25 mouse cellular contexts compared by ENCODE assay signal in the genomic region with DNA sequence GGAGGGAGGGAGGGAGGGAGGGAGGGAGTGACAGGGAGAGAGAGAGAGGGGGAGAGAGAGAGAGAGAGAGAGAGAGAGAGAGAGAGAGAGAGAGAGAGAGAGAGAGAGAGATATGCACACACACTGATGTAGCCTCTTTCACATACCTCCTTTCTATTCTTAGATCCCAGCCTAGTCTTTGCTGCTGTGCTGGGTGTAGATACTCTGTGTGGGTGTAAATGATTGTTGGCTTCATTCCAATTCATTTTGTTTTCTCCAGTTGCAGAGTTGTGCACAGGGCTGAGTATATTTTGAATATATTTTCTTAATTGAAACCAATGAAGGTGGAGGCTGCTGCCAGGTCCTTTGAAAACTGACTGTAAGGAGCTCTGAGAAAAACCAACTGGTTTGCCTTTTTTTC.
"Had no signal": no experiment of that assay in that cellular context is flagged by ENCODE, and none has a peak within 500 bp of the region (broad histone marks: within the 10 kb centered on the region; RNA-seq: fewer than 3 reads in every experiment).

No protein-coding gene starts in this region.

- H3K4me1 ChIP-seq: limb, embryonic 10.5 days; limb, embryonic 13.5 days; liver, embryonic 12.5 days; liver, embryonic 15.5 days; lung, embryonic 15.5 days; megakaryocyte, embryonic 14.5 days; midbrain, embryonic 10.5 days; midbrain, embryonic 13.5 days; neural tube, embryonic 13.5 days had no signal

- H3K4me3 ChIP-seq: left cerebral cortex, adult 2 months; limb, embryonic 10.5 days; limb, embryonic 13.5 days; liver, embryonic 12.5 days; liver, embryonic 15.5 days; lung, embryonic 15.5 days; megakaryocyte, embryonic 14.5 days; midbrain, embryonic 10.5 days; midbrain, embryonic 13.5 days; myocyte; neural tube, embryonic 13.5 days had no signal

- H3K9ac ChIP-seq: limb, embryonic 13.5 days; liver, embryonic 12.5 days; liver, embryonic 15.5 days; lung, embryonic 15.5 days; midbrain, embryonic 13.5 days; neural tube, embryonic 13.5 days had no signal

- ATAC-seq: liver, embryonic 12.5 days; midbrain, embryonic 13.5 days; midbrain, embryonic 16.5 days had no signal

- DNase-seq: kidney, postnatal 10 days; kidney, postnatal 36 days; layer of hippocampus, postnatal 36 days; liver; lung, adult 18-20 months; lung, postnatal 10 days; lung, postnatal 36 days; retina, postnatal 1 day; right cerebral cortex, postnatal 25 days; spleen, adult 18-20 months; thymus, adult 2 months; thymus, postnatal 14 days; thymus, postnatal 4 days had no signal

- H3K36me3 ChIP-seq: limb, embryonic 10.5 days; limb, embryonic 13.5 days; liver, embryonic 12.5 days; liver, embryonic 15.5 days; lung, embryonic 15.5 days; midbrain, embryonic 10.5 days; midbrain, embryonic 13.5 days; neural tube, embryonic 13.5 days had no signal

- H3K9me3 ChIP-seq: limb, embryonic 10.5 days; limb, embryonic 13.5 days; liver, embryonic 12.5 days; liver, embryonic 15.5 days; lung, embryonic 15.5 days; megakaryocyte, embryonic 14.5 days; midbrain, embryonic 10.5 days; midbrain, embryonic 13.5 days; neural tube, embryonic 13.5 days had no signal

- H3K27ac ChIP-seq: left cerebral cortex, adult 2 months; limb, embryonic 10.5 days; limb, embryonic 13.5 days; liver, embryonic 12.5 days; liver, embryonic 15.5 days; lung, embryonic 15.5 days; midbrain, embryonic 10.5 days; midbrain, embryonic 13.5 days; neural tube, embryonic 13.5 days had no signal

- H3K4me2 ChIP-seq: limb, embryonic 13.5 days; liver, embryonic 12.5 days; liver, embryonic 15.5 days; lung, embryonic 15.5 days; midbrain, embryonic 13.5 days; neural tube, embryonic 13.5 days had no signal

- H3K27me3 ChIP-seq: limb, embryonic 13.5 days; liver, embryonic 12.5 days; liver, embryonic 15.5 days; lung, embryonic 15.5 days; megakaryocyte, embryonic 14.5 days; midbrain, embryonic 13.5 days; neural tube, embryonic 13.5 days had no signal
